Mouse (Mus musculus) CH12.LX (cell line): ENCODE results near the gene Tle3. TPM values are rescaled to one million over a fixed set of nuclear protein-coding genes. Genes with fewer than 3 reads are reported as not detected.

Experiments used
- DNase-seq: peaks from one replicate; pipeline ENCODE4 v3.0.0-alpha.2; 2013; ENCODE audit errors: extremely low read depth
- H3K27ac ChIP-seq: 2 replicates; pipeline ENCODE4 v1.5.1; 2012; ENCODE audit warnings: low read depth, mild to moderate bottlenecking, control low read depth, moderate library complexity; ENCODE audit not compliant: insufficient read depth
- H3K27me3 ChIP-seq: replicated peaks from 2 replicates; pipeline ENCODE3; 2012; ENCODE audit warnings: inconsistent platforms
- H3K36me3 ChIP-seq, 2 experiments: replicated peaks in 1 of 2; 2 replicates each; pipeline versions ENCODE3 to v1.6.1; 2012; ENCODE audit warnings: inconsistent platforms in 1 of 2, low read length in 1 of 2, mild to moderate bottlenecking in 1 of 2, mixed read lengths in 1 of 2, moderate library complexity in 1 of 2; ENCODE audit not compliant: control insufficient read depth in 1 of 2, insufficient read depth in 1 of 2
- H3K4me1 ChIP-seq, 2 experiments: 2 replicates each; pipeline ENCODE4 v1.6.1; 2012; ENCODE audit warnings: inconsistent platforms in 1 of 2, moderate library complexity in 1 of 2; ENCODE audit not compliant: insufficient read depth in 2 of 2, control insufficient read depth in 1 of 2
- H3K4me2 ChIP-seq: 2 replicates; pipeline ENCODE4 v1.6.1; 2012; ENCODE audit warnings: low read depth, mild to moderate bottlenecking, control low read depth; ENCODE audit not compliant: poor library complexity, insufficient read depth, severe bottlenecking
- H3K4me3 ChIP-seq, 3 experiments: fragments of 150-350 bp in 1 of 3; sonication (generic) in 1 of 3; replicated peaks in 1 of 3; 2 replicates each; pipeline versions ENCODE3 to v1.5.1; 2011 to 2012; ENCODE audit warnings: low read depth in 2 of 3, low read length in 2 of 3, mild to moderate bottlenecking in 2 of 3, moderate library complexity in 2 of 3, control low read depth in 1 of 3, improper control_type of control experiment in 1 of 3, inconsistent platforms in 1 of 3, mixed read lengths in 1 of 3; ENCODE audit not compliant: poor library complexity in 1 of 3
- H3K79me2 ChIP-seq: replicated peaks from 2 replicates; pipeline ENCODE4 v1.6.1; 2012; ENCODE audit warnings: mild to moderate bottlenecking, moderate library complexity; ENCODE audit not compliant: control insufficient read depth, poor library complexity, insufficient read depth, severe bottlenecking; ENCODE audit errors: extremely low read depth
- H3K9ac ChIP-seq: 2 replicates; pipeline ENCODE4 v1.6.1; 2012; ENCODE audit warnings: low read depth, mild to moderate bottlenecking, control low read depth, moderate library complexity; ENCODE audit not compliant: insufficient read depth
- H3K9me3 ChIP-seq: replicated peaks from 2 replicates; pipeline ENCODE3; 2012; ENCODE audit warnings: low read length, inconsistent platforms, mixed read lengths
- BHLHE40 ChIP-seq: IDR thresholded peaks from 2 replicates; pipeline ENCODE4 v1.6.1; 2011; ENCODE audit warnings: mild to moderate bottlenecking, low read depth, low read length, improper control_type of control experiment
- CHD1 ChIP-seq: IDR thresholded peaks from 2 replicates; pipeline ENCODE4 v1.6.1; 2012; ENCODE audit warnings: low read depth, low read length, improper control_type of control experiment, inconsistent platforms
- CTCF ChIP-seq, 2 experiments: IDR thresholded peaks in 1 of 2; conservative IDR thresholded peaks in 1 of 2; 2 replicates each; pipeline ENCODE4 v1.5.1; 2011 to 2012; ENCODE audit warnings: low read depth in 2 of 2, low read length in 2 of 2, improper control_type of control experiment in 1 of 2, inconsistent platforms in 1 of 2, mild to moderate bottlenecking in 1 of 2, moderate library complexity in 1 of 2
- E2F4 ChIP-seq: IDR thresholded peaks from 2 replicates; pipeline ENCODE4 v1.6.1; 2011; ENCODE audit warnings: low read depth, low read length, improper control_type of control experiment; ENCODE audit not compliant: insufficient replicate concordance
- ELF1 ChIP-seq: IDR thresholded peaks from 2 replicates; pipeline ENCODE4 v1.6.1; 2014; ENCODE audit warnings: low read depth, mild to moderate bottlenecking, inconsistent platforms, low read length, improper control_type of control experiment
- EP300 ChIP-seq: IDR thresholded peaks from 2 replicates; pipeline ENCODE4 v1.6.1; 2011; ENCODE audit warnings: low read length, improper control_type of control experiment
- ETS1 ChIP-seq: conservative IDR thresholded peaks from 2 replicates; pipeline ENCODE4 v1.6.1; 2012; ENCODE audit warnings: low read depth, mild to moderate bottlenecking, inconsistent platforms, low read length, improper control_type of control experiment, moderate library complexity
- GABPA ChIP-seq: IDR thresholded peaks from 2 replicates; pipeline ENCODE4 v1.6.1; 2012; ENCODE audit warnings: low read depth, low read length, improper control_type of control experiment, inconsistent platforms; ENCODE audit not compliant: insufficient replicate concordance
- HCFC1 ChIP-seq: IDR thresholded peaks from 2 replicates; pipeline ENCODE4 v1.6.1; 2012; ENCODE audit warnings: low read depth, mild to moderate bottlenecking, inconsistent platforms, low read length, improper control_type of control experiment
- IRF4 ChIP-seq: IDR thresholded peaks from 2 replicates; pipeline ENCODE4 v1.6.1; 2014; ENCODE audit warnings: low read depth, mild to moderate bottlenecking, inconsistent platforms, low read length, improper control_type of control experiment
- JUN ChIP-seq: IDR thresholded peaks from 2 replicates; pipeline ENCODE4 v1.6.1; 2011; ENCODE audit warnings: low read depth, mild to moderate bottlenecking, low read length, improper control_type of control experiment, moderate library complexity; ENCODE audit not compliant: insufficient read depth
- JUND ChIP-seq: conservative IDR thresholded peaks from 2 replicates; pipeline ENCODE4 v1.6.1; 2011; ENCODE audit warnings: low read depth, low read length, improper control_type of control experiment
- KAT2A ChIP-seq: IDR thresholded peaks from 2 replicates; pipeline ENCODE4 v1.6.1; 2012; ENCODE audit warnings: low read length, improper control_type of control experiment, inconsistent platforms; ENCODE audit not compliant: insufficient replicate concordance
- MAFK ChIP-seq: IDR thresholded peaks from 2 replicates; pipeline ENCODE4 v1.6.1; 2011; ENCODE audit warnings: low read length, improper control_type of control experiment; ENCODE audit not compliant: insufficient replicate concordance
- MAZ ChIP-seq: IDR thresholded peaks from 2 replicates; pipeline ENCODE4 v1.6.1; 2012; ENCODE audit warnings: low read depth, mild to moderate bottlenecking, inconsistent platforms, low read length, improper control_type of control experiment, moderate library complexity
- MEF2A ChIP-seq: IDR thresholded peaks from 2 replicates; pipeline ENCODE4 v1.6.1; 2014; ENCODE audit warnings: low read depth, mild to moderate bottlenecking, inconsistent platforms, low read length, improper control_type of control experiment, borderline replicate concordance
- MXI1 ChIP-seq: IDR thresholded peaks from 2 replicates; pipeline ENCODE4 v1.6.1; 2011; ENCODE audit warnings: mild to moderate bottlenecking, low read depth, low read length, improper control_type of control experiment
- MYC ChIP-seq: IDR thresholded peaks from 2 replicates; pipeline ENCODE4 v1.6.1; 2011; ENCODE audit warnings: low read depth, mild to moderate bottlenecking, improper control_type of control experiment, low read length
- NELFE ChIP-seq: IDR thresholded peaks from 2 replicates; pipeline ENCODE4 v1.6.1; 2011; ENCODE audit warnings: low read depth, low read length, improper control_type of control experiment
- NRF1 ChIP-seq: IDR thresholded peaks from 2 replicates; pipeline ENCODE4 v1.6.1; 2014; ENCODE audit warnings: low read depth, mild to moderate bottlenecking, inconsistent platforms, low read length, improper control_type of control experiment, moderate library complexity
- PAX5 ChIP-seq: IDR thresholded peaks from 2 replicates; pipeline ENCODE4 v1.6.1; 2012; ENCODE audit warnings: low read length, inconsistent platforms, mixed read lengths
- RAD21 ChIP-seq: IDR thresholded peaks from 2 replicates; pipeline ENCODE4 v1.6.1; 2011; ENCODE audit warnings: low read depth, mild to moderate bottlenecking, low read length, improper control_type of control experiment, moderate library complexity
- SIN3A ChIP-seq: IDR thresholded peaks from 2 replicates; pipeline ENCODE4 v1.6.1; 2012; ENCODE audit warnings: low read length, improper control_type of control experiment, inconsistent platforms
- SMC3 ChIP-seq: IDR thresholded peaks from 2 replicates; pipeline ENCODE4 v1.6.1; 2011; ENCODE audit warnings: low read depth, low read length, improper control_type of control experiment
- TCF12 ChIP-seq: IDR thresholded peaks from 2 replicates; pipeline ENCODE4 v1.6.1; 2014; ENCODE audit warnings: low read depth, mild to moderate bottlenecking, inconsistent platforms, low read length, improper control_type of control experiment
- UBTF ChIP-seq: IDR thresholded peaks from 2 replicates; pipeline ENCODE4 v1.6.1; 2012; ENCODE audit warnings: low read depth, mild to moderate bottlenecking, inconsistent platforms, low read length, improper control_type of control experiment, moderate library complexity
- USF1 ChIP-seq: IDR thresholded peaks from 2 replicates; pipeline ENCODE4 v1.6.1; 2014; ENCODE audit warnings: low read depth, mild to moderate bottlenecking, inconsistent platforms, low read length, improper control_type of control experiment
- USF2 ChIP-seq: conservative IDR thresholded peaks from 2 replicates; pipeline ENCODE4 v1.6.1; 2011; ENCODE audit warnings: low read depth, low read length, improper control_type of control experiment
- ZKSCAN1 ChIP-seq: IDR thresholded peaks from 2 replicates; pipeline ENCODE4 v1.6.1; 2012; ENCODE audit warnings: low read depth, inconsistent platforms, low read length, improper control_type of control experiment, borderline replicate concordance
- ZMIZ1 ChIP-seq: IDR thresholded peaks from 2 replicates; pipeline ENCODE4 v1.6.1; 2012; ENCODE audit warnings: low read depth, mild to moderate bottlenecking, inconsistent platforms, low read length, improper control_type of control experiment
- ZNF384 ChIP-seq: IDR thresholded peaks from 2 replicates; pipeline ENCODE4 v1.6.1; 2012; ENCODE audit warnings: low read depth, low read length, improper control_type of control experiment, inconsistent platforms
- dilution Hi-C: fragments of 300-500 bp; cut with MboI; formaldehyde crosslinking; loops from 2 replicates; pipeline ENCODE4 v1.14.3; 2020; ENCODE audit warnings: low sequenced_read_pairs; ENCODE audit not compliant: extremely low pct_unique_long_range_greater_than_20kb, extremely low pct_ligation_motif_present
- in situ Hi-C: fragments of 300-500 bp; cut with MboI; formaldehyde crosslinking; loops from 3 replicates; pipeline ENCODE4 v1.14.3; 2019; ENCODE audit warnings: low sequenced_read_pairs, low pct_ligation_motif_present, low pct_unique_long_range_greater_than_20kb, mixed read lengths
- polyA plus RNA-seq: library from polyadenylated mRNA; unstranded; fragments of >175 nt; gene quantifications from 2 replicates; pipeline ENCODE4 v1.2.1, GENCODE M21; 2012; ENCODE audit warnings: low read depth; ENCODE audit not compliant: insufficient read length
- total RNA-seq, 2 experiments: library from RNA; depleted of rRNA; stranded (reverse); fragments of 300-350 nt in 1 of 2; fragments of >200 nt in 1 of 2; gene quantifications; 2 replicates each; pipeline ENCODE4 v1.2.3; 2012 to 2014

The Tle3 gene
- total and polyA plus RNA-seq, 3 experiments: 8.1 to 29.1 (median 22.8) TPM

DNA sequence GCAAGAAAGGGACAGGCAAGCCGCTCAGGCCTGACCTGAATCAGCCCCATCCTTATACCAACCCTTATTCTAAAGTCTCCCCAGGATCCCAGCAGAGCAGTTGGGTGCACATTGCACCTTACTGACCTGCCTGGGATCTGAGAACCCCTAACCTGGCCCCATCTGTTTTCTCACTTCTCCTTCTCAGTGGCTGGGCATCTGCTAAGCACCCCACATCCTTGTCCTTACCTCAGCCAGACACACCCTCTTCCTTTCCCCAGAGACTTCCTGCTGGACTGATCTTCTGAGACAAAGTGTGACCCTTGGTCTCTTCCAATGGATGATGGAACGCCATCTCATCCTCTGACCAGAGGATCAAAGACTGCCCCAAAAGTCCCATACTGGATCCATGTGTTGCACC, 74.8 kb downstream of the Tle3 start:
- dilution Hi-C loops: no loop called here
- Histone ChIP-seq H3K27me3 (no peaks in the 10 kb centered on the region), H3K9ac (no peak overlapping the region), H3K79me2 (no peaks in the 10 kb centered on the region), H3K4me2 (no peak overlapping the region), H3K27ac (no peak overlapping the region), H3K4me1 (peaks cover 26 to 90% of the 10 kb centered on the region in 2 experiments), H3K9me3 (no peaks in the 10 kb centered on the region), H3K36me3 (no peaks in the 10 kb centered on the region), H3K4me3 (no peak overlapping the region)
- TF ChIP-seq JUN: no peak
- TF ChIP-seq ZKSCAN1: no peak
- peak; percentile 54; the same call in 1 of the 2 replicates for TF ChIP-seq TCF12
- TF ChIP-seq IRF4: peak; percentile 62; the same call in 1 of the 2 replicates
- TF ChIP-seq BHLHE40: peak; percentile 26; the same call in 1 of the 2 replicates
- TF ChIP-seq ETS1: 0 out of 2 replicates have a peak, but pooled peaks have one; percentile 7
- TF ChIP-seq EP300: peak; percentile 86
- in situ Hi-C loops: no loop called here
- no peak for DNase-seq

DNA sequence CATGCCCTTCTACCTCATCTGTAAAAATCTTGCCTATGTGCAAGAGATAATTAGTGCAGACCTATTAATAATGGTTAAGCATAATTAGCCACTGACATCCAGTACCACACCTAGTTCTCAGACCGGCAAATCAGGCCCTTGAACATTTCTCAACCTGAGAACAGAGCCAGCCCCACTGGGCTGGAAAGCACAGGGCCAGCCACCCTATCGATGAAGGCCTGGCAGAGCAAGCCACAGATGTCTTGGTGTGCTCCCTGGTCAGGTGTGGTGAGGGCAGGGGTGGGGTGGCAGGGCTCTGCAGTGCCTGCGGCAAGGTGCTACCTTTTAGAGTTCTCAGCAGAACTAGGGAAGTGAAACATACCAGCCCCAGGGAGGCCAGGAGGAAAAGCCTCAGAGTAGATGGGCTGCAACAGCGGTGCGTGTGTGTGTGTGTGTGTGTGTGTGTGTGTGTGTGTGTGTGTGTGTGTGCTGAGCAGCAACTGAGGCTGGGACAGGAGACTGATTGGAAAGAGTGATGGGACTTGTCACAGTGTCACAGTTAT, 77.3 kb downstream of the Tle3 start:
- Histone ChIP-seq H3K4me2 (no peak overlapping the region), H3K4me3 (no peak overlapping the region), H3K27me3 (no peaks in the 10 kb centered on the region), H3K36me3 (no peaks in the 10 kb centered on the region), H3K79me2 (no peaks in the 10 kb centered on the region), H3K9ac (no peak overlapping the region), H3K9me3 (no peaks in the 10 kb centered on the region), H3K27ac (no peak overlapping the region), H3K4me1 (peaks cover 26 to 76% of the 10 kb centered on the region in 2 experiments)
- dilution Hi-C loops (no loop called here), in situ Hi-C loops (no loop called here)
- DNase-seq: peak; percentile 83
- TF ChIP-seq ZNF384 (no peak), USF1 (no peak), GABPA (no peak), USF2 (no peak), MXI1 (no peak), KAT2A (no peak), CHD1 (no peak), JUN (no peak), ZKSCAN1 (no peak), CTCF (conservative IDR thresholded peaks at IDR 0.05 in 1 of 2, IDR thresholded peaks at IDR 0.05 in 1 of 2; ENCODE audit: low read depth in 2 of 2, low read length in 2 of 2) (no peak), HCFC1 (no peak), NRF1 (no peak), MYC (no peak), SIN3A (no peak), MAFK (no peak), TCF12 (peak; percentile 75), BHLHE40 (peak; percentile 64), JUND (no peak), IRF4 (peak; percentile 90), ZMIZ1 (0 out of 2 replicates have a peak, but pooled peaks have one; percentile 33), RAD21 (no peak; the same call in 1 of the 2 replicates), ELF1 (peak; percentile 30; the same call in 1 of the 2 replicates), E2F4 (no peak), PAX5 (no peak), MEF2A (peak; percentile 54; the same call in 1 of the 2 replicates), MAZ (peak; percentile 43; the same call in 1 of the 2 replicates), ETS1 (peak; percentile 68), NELFE (no peak), SMC3 (peak; percentile 26), UBTF (no peak)
